Mouse (Mus musculus) thymus, adult 2 months (tissue): ENCODE measurements around the gene Abcb8. TPM values are rescaled to one million over a fixed set of nuclear protein-coding genes. Genes with fewer than 3 reads are reported as not detected.

Experiments used
- DNase-seq: peaks from one replicate; pipeline ENCODE4 v3.0.0; 2021
- H3K27ac ChIP-seq: fragments of 200-500 bp; 2 replicates; pipeline ENCODE4 v1.5.1; 2012; ENCODE audit warnings: low read length, control low read depth; ENCODE audit not compliant: control insufficient read depth, insufficient read depth
- H3K27me3 ChIP-seq: fragments of 200-500 bp; 2 replicates; pipeline ENCODE4 v1.6.1; 2012; ENCODE audit warnings: mild to moderate bottlenecking, low read length, moderate library complexity, mixed read lengths; ENCODE audit not compliant: control insufficient read depth, insufficient read depth
- H3K36me3 ChIP-seq: fragments of 200-500 bp; 2 replicates; pipeline ENCODE4 v1.6.1; 2012; ENCODE audit warnings: mild to moderate bottlenecking, low read length, moderate library complexity; ENCODE audit not compliant: control insufficient read depth, insufficient read depth
- H3K4me1 ChIP-seq: fragments of 200-500 bp; replicated peaks from 2 replicates; pipeline ENCODE4 v1.6.1; 2012; ENCODE audit warnings: low read length; ENCODE audit not compliant: control insufficient read depth, insufficient read depth
- H3K4me3 ChIP-seq: fragments of 200-500 bp; 2 replicates; pipeline ENCODE4 v1.5.1; 2012; ENCODE audit warnings: mild to moderate bottlenecking, low read length, control low read depth, moderate library complexity; ENCODE audit not compliant: control insufficient read depth, insufficient read depth
- CTCF ChIP-seq: fragments of 200-500 bp; IDR thresholded peaks from 2 replicates; pipeline ENCODE4 v1.5.1; 2012; ENCODE audit warnings: mild to moderate bottlenecking, control low read depth, low read length, moderate library complexity, borderline replicate concordance; ENCODE audit not compliant: control insufficient read depth, poor library complexity, insufficient read depth; ENCODE audit errors: extremely low read depth
- POLR2A ChIP-seq: fragments of 200-500 bp; IDR thresholded peaks from 2 replicates; pipeline ENCODE4 v1.6.1; 2012; ENCODE audit warnings: mild to moderate bottlenecking, low read length, control low read depth, moderate library complexity; ENCODE audit not compliant: control insufficient read depth, poor library complexity, insufficient read depth; ENCODE audit errors: extremely low read depth
- WGBS: fragments of 180-500 bp; shearing (Covaris S2); methylation state at CpG from one replicate; pipeline ENCODE4 v1.1.7; 2018; 5-methylcytosine and 5-hydroxymethylcytosine counted together
- polyA plus RNA-seq: library from polyadenylated mRNA; depleted of rRNA; stranded (reverse); fragments of >200 nt; gene quantifications from 2 replicates; pipeline ENCODE4 v1.2.3, GENCODE M21; 2012

Abcb8 gene
- polyA plus RNA-seq, 1 experiment: 78.2 TPM

DNA sequence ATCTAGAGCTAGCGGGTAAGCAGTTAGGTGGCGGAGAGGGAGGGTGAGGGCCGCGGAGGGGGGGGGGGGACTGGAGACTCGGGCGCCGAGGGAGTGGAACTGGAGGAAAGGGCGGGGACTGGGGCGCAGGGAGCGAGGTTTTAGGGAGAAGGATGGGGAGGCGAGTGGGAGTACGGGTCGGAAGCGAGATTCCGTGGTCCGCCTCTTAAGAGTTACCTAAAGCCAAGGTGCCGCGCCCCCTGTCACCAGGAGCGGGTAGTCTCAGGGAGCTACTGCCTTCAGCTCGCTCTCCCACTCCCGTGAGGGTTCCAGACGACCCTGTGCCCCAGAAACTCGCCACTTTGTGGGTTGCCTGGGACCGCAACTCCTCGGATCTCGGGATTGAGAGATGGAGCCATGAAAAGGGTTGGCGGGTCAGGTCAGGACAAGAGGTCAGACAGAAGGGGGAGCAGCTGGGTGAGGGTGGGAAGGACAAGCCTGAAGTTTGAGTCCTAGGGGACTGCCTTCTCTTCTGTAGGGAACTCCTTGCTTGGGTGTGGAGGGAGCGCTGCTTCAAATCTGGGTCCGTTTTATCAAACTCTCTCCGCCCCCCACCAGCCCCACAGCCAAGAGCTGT, 32.1 kb downstream of the Abcb8 start:
- Histone ChIP-seq H3K4me1 (peaks cover 28% of the 10 kb centered on the region), H3K4me3 (peak overlapping the region; percentile 72), H3K36me3 (peaks cover 11% of the 10 kb centered on the region), H3K27me3 (no peaks in the 10 kb centered on the region), H3K27ac (no peak overlapping the region)
- WGBS: under 1% methylated on average over 28 of the region's 30 CpGs
- TF ChIP-seq CTCF (no peak), POLR2A (no peak)
- DNase-seq: peak; percentile 79

DNA sequence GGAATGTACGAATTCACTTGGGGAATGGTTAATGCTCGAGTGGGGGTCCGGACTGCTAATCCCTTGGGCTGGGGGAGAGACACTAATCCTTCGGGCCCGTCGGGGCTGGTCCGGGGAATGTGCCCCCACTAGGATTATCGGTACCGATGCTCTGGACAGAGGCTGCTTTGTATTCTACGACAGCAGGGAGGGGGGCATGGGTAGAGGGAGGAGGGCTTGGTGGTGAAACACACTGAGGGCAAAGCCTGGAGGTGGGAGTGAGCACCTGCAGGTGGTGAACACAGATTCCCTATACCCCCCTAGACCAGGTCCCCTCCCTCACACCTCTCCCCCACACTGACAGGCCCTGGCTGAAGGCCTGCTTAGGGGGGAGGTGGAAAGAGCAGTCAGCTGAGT, 32.6 kb downstream of the Abcb8 start:
- Histone ChIP-seq H3K27me3 (no peaks in the 10 kb centered on the region), H3K4me3 (peak overlapping the region; percentile 72), H3K27ac (no peak overlapping the region), H3K36me3 (peaks cover 11% of the 10 kb centered on the region), H3K4me1 (peaks cover 28% of the 10 kb centered on the region)
- DNase-seq: peak; percentile 31
- TF ChIP-seq POLR2A (no peak), CTCF (no peak)
- 18% methylated on average over 10 of the region's 10 CpGs for WGBS

DNA sequence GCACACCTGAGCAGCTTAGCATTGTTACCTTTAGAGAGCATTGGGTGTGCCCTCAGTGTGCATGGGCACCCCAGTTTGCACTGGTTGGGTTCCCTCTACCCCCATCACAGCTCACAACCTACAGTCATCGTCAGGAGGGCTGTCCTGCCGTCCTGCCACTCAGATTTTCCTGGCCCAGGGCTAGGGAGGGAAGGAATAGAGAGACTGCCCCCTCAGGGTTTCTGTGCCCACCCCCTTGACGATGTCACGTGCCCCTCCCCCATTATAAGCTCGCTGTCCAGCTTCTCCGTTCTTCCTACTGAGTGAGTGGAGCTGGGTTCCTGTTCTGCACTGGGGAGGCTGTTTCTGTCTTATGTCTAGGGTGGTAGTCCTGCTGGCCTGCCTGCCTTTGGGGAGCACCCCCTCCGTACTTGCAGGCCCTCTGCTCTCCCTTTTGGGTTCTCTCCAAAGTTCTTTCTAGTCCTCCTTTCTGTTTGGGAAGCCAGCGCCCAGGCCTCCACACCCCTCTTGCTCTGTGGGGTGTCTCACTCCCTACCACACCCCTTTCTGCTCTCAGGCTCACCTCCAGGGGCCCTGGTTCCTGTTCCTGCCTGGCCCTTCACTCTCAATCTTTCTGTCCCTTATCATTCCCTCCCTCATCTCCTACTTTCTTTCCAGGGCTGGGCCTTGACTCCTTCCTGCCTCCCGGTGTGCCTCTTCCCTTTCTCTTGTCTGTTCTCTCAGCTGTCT, 33.3 kb downstream of the Abcb8 start:
- Histone ChIP-seq H3K4me3 (no peak overlapping the region), H3K36me3 (peaks cover 17% of the 10 kb centered on the region), H3K27ac (no peak overlapping the region), H3K4me1 (peaks cover 28% of the 10 kb centered on the region), H3K27me3 (no peaks in the 10 kb centered on the region)
- TF ChIP-seq POLR2A (no peak), CTCF (no peak)
- DNase-seq: no peak
- WGBS: 66% methylated on average over 9 of the region's 9 CpGs

- DNase-seq: no peak
- Histone ChIP-seq H3K4me1 (peaks cover 28% of the 10 kb centered on the region), H3K4me3 (no peak overlapping the region), H3K27ac (no peak overlapping the region), H3K36me3 (peaks cover 22% of the 10 kb centered on the region), H3K27me3 (no peaks in the 10 kb centered on the region)
- WGBS: 91% methylated on average over 12 of the region's 12 CpGs
- no peak for TF ChIP-seq POLR2A
- no peak for TF ChIP-seq CTCF
These were observed 33.8 kb downstream of the Abcb8 start for GRCm38 (mm10) chr5:24427285-24427633.

DNA sequence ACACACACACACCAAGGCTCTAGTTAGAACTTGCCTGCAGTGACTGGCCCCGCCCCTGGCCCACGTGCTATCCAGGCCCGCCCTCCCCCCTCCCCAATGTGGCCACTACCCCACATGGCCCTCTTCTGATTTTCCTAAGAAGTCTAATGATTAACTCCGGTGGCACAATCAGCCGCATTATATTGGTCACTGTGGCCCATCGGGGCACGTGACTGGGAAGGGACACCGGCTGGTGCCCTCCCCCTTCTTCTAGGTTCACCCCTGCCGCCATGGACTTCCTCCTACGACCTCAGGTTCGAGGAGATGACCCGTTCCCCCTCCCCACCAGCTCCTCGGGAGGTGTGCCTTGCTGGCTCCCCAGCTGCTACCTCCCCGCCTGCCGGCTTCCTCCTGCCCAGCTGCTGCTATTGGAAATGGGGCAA, 34.5 kb downstream of the Abcb8 start:
- H3K36me3 ChIP-seq: peaks cover 29% of the 10 kb centered on the region
- 77% methylated on average over 15 of the region's 15 CpGs for WGBS
- DNase-seq: no peak

DNA sequence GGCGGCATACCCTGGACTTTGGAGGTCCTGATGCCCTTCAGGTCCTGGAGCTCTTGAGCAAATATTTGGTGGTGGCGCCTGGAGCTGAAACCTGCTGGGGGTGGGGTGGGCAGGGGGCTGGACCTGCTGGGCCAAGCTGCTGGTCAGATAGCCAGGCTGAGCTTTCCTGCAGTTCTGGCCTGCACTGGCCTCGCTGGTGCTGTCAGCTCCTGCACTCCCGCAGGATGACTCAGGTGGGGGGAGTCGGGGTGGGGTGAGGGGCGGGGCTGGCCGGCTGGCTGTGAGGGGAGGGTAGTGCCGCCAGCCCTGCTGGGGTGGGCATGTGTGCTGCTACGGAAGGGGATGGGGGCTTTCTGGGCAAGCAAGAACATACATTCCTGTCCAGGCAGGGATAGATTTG, 35.1 kb downstream of the Abcb8 start:
- TF ChIP-seq CTCF: no peak
- no peak for TF ChIP-seq POLR2A
- Histone ChIP-seq H3K27ac (no peak overlapping the region), H3K27me3 (no peaks in the 10 kb centered on the region), H3K4me1 (peaks cover 22% of the 10 kb centered on the region), H3K4me3 (no peak overlapping the region), H3K36me3 (peaks cover 35% of the 10 kb centered on the region)
- WGBS: 84% methylated on average over 9 of the region's 9 CpGs
- no peak for DNase-seq

More for the DNA sequence above, 34.5 kb downstream of the Abcb8 start:
- no peak for TF ChIP-seq CTCF
- no peak for TF ChIP-seq POLR2A
- peaks cover 24% of the 10 kb centered on the region for H3K4me1 ChIP-seq
- no peaks in the 10 kb centered on the region for H3K27me3 ChIP-seq
- H3K27ac ChIP-seq: no peak overlapping the region
- no peak overlapping the region for H3K4me3 ChIP-seq
